Mouse (Mus musculus): ENCODE measurements around the gene Uba5.

The Uba5 gene

DNA sequence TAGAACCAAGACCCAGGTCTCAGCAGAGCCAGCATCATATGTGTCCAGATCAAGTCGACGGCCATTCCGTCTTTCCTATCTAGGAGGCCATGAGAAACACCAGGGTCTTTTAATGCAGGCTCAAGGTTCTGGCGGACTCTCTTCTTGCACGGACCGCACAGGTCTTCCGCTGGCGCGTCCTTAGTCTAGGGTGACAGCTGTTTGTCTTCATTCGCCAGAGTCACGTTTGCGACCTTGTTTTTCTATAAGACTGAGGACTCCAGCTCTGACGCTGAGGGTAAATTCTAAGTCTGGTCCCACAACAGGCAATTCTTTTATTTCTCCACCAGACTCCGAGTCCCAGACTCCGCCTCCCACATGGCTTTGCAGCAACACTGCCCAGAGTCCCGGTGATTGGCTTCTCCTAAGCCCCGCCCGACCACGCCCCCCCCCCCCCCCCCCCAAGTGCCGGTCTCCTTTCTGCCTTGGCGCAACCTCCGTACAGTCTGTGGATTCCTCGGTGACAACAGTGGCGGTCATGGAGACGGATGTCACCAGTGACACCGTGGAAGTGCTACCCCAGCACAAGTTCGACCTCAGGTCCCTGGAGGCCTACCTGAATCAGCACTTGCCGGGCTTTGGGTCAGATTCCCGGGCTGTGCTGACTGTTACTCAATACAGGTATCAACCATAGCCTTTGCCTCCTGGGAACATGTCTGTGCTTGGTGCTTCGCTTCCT lies 469 bp upstream of the Uba5 start, which contains the start of gene Acad11:
TSS of gene Acad11 (plus strand) at position 134 of the 718 bp plus-strand sequence.
- peak; percentile 99 for DNase-seq

DNA sequence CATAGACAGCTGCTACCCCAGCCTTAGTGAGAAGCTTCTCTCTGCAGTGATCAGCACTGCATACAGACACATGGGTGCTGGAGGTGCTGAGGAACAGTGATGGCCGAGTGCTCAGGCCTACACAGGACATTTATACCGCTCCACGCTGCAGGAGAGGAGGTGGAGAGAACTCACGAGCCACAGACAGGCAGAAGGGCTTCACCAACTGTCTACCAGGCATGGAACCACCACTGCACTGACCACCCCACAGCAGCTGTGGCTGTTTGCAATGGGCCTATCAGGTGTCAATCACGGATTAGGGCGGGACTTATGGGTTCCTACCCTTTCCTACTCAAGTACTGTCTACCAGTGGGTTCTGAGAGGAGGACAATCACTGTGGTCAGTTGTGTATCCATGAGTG lies 11.9 kb downstream of the Uba5 start:
- no peak for DNase-seq

DNA sequence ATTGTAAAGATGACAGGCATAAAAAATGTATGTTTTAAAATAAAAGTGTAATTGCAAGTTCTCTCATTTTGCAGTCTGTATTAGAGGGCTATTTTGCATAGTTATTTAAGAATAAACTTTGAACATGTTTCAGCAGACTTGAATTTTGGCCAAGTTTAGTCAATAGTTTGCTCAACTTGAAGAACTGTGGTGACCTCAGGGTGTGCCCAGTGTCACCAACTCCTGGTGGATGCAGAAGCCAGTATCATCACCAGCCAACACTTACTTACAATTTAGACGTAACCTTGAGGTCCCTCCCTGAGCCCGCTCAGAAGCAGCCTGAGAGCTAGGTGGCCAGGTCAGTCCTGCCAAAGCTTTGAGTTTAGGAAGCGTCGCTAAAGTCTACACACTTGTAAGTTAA lies 19.3 kb downstream of the Uba5 start:
- no peak for DNase-seq

DNA sequence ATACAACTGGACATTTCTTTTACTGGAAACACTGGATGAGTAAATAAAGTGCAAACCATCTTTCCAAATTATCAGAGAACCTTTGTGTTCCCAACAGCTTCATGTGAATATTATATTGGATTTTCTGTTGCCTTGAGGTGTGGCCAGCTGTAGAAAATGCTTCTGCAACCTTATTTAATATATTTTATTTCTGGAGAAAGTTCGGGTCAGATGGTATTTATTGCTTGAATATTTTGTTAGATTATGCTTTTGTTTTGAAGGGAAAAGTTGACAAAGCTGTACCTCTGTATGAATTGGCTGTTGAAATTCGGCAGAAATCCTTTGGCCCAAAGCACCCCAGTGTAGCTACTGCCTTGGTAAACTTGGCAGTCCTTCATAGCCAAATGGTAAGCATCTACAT lies 22.6 kb downstream of the Uba5 start, which contains the start of gene Gm28305:
TSS of gene Gm28305 (plus strand) at position 301 of the 400 bp plus-strand sequence.
- DNase-seq, result no peak

DNA sequence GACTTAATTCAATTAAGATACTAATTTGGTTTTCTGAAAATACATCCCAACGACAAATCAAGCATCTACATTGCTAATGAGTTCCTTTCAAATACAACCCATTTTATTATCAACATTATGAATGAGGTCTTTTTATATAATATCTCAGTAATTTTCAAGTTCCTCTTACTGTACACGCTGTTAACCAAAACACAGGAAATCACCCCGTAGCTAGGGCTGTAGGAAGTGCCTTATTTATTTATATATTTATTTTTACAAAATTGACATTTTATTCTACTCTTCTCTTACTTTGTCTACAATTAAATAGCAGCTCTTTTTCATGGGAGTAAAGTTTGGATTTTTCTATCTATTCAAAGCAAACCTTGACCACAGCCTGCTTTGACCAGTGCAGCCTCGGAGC lies 23.2 kb downstream of the Uba5 start:
- no peak for DNase-seq

DNA sequence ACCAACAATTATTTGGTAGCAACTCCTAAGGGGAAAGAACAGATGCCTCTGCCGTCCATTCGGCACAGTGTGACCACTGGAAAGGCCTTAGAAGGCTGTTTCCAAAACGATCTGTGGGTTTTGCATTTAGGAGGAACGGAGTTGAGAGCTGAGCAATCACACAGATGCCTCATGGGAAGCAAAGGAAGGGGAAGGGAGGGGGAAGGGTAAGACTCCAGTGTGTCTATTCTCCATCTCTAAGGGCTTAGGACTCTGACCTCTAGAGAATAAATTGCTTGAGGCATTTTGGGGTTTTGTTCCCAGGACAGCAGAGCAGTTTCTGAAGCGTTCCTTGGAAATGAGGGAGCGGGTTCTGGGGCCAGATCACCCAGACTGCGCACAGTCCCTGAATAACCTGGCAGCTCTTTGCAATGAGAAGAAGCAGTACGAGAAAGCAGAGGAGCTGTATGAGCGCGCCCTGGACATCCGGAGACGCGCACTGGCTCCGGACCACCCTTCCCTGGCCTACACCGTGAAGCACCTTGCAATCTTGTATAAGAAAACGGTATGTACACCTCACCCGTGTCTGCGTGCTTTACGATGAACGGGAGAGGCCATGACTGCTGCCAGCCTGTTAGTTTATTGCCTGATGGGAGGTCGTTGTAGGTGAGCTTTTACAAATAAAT lies 23.8 kb downstream of the Uba5 start:
- peak; percentile 84 for DNase-seq

DNA sequence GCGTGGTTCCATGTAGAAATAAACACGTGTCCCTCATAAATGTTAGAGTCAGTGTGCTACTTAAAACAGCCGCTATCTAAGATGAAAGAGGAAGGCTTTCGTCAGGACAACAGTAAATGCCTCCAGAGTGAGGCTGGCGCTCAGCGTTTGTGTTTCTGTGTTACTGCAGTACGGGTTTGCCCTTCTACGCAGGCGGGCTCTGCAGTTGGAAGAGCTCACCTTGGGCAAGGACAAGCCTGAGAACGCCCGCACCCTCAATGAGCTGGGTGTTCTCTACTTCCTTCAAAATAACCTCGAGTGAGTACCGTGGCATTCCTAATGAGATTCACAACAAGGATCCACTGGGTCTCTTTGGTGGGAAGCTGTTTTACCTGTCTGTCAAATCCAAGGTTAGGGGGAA lies 24.7 kb downstream of the Uba5 start:
- peak; percentile 77 for DNase-seq

DNA sequence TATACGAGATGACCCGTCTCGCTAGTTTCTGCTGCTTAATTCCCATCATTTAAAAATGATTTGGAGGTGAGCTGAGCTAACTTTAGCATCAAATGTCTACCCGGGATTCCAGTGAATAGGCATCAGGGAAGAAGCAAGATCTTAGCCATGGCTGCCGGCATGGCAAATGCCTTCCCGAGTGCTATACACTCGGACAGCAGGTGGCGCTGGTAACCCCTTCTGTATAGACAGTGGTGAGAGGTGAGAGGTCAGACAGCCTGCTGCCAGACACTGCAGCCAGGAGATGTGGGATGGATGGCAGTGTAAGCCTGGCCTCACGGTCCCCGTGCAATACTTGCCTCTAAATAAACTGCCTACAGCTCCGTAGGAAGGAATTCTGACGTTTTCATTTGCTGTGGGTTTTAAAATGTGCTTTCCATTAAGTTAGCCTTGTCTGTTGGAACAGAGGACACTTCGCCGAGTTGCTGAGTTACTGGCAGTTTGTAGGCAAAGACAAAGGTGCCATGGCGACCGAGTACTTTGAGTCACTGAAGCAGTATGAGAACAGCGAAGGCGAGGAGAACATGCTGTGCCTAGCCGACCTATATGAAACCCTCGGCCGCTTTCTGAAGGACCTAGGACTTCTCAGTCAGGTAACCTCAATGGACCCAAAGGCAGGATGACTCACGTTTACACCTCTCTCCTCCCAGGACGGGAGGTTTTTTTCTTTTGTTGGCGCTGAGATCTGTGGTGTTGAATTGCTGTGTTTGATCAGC lies 27.5 kb downstream of the Uba5 start:
- DNase-seq, result peak; percentile 93

DNA sequence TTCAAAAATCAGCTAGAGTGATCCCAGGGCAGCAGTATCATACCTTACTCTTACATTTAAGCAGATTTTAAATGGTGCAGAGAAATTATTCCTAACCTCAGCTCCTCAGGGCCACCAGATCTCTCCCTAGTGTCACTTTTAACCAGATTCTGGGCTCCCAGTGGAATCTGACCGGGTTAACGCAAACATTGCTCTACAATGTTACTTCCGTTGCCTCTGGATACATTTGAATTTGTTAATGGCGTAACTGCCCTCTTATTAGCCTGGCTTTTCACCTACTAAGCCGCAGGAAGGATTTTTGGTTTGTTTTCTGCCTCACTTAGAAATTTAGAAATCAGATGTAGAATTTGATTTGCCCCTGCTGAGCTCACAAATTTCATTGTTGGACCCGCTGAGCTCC lies 28.2 kb downstream of the Uba5 start:
- DNase-seq, result peak; percentile 56

DNA sequence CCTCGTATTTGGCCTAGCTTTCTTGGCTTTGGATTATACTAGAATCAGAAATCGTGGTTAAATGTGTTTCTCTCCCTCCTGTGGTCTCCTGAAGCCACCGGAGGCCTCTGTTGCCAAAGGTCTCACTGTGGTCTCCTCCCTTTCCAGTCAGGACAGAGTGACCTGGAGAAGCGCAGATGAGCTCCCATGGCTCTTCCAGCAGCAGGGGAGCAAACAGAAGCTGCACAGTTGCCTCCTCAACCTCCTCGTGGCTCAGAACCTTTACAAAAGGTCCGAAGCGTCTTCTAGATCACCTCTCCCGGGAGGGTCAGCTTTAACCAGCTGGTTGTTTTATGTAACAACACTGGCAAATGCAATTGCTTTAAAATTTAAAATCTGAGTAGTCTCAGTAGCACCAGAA lies 28.7 kb downstream of the Uba5 start:
- peak; percentile 51 for DNase-seq

DNA sequence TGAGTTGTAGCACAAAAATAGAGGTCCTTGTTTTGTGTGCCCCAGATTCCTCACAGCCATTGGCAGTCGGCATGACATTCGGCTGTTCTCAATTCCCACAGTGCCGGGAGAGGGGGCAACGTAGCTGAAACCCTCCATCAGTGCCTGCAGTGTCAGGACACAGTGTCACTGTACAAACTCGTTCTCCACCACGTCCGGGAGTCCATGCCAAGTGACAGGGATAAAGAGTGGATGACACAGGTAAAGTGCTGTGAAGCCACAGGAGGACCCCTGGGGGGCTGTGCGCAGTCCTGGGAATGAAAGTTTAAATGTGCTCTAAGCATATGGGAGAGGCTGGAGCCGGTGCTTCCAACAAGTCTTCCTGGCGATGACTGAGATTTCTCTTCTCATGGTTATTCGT lies 33.1 kb downstream of the Uba5 start:
- DNase-seq, result peak; percentile 74

DNA sequence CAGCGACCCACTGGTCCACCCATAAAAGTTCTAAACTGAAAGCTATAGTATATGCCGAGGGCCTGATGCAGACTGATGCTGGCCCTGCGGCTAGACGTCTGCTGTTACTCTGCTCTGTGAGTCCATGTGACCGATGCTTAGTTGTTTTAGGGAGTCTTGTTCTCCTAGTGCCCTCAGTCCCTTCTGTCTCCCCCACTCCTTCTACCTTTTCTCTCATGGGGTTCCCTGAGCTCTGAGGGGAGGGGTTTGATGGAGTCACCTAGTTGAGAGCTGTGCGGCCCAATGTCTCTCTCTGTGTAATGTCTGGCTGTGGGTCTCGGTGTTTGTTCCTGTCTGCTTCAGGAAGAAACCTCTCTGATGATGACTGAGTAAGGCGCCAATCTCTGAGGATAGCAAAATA lies 35.7 kb downstream of the Uba5 start:
- peak; percentile 80 for DNase-seq

DNA sequence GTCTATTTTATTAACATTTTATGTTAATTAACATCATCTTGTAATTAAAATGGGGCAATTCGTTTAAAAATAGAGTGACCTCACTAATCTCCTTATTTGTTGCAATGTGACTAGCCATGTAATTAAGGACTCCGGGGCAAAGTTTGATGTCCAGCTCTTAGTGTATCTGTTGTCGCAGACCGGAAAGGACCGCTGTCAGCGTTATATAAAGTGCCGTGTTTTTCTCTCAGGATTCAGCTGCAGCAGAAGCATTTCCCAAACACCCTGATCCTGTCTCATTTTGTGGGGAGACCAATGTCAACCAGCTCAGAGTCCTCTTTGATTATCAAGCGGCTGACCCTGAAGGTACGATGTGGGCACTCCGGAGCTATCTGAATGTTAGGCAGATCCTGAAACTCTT lies 41.9 kb downstream of the Uba5 start:
- DNase-seq, result peak; percentile 55

DNA sequence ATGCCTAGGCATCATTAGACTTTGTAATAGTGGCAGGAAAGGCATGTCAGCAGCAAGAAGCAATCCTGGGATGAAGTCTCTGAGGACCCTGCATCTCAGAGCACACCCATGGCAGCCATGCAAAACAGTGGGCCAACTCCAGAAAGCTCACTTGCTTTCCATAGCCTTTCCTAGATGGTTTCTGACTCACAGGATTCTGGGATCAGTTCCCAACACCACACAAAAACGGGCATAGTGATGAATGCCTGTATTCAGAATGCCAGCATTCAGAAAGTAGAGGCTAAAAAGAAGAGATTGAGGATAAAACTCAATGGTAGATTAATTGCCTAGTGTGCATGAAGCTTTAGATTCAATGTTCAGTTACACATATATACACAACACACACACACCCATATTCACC lies 48.4 kb downstream of the Uba5 start:
- DNase-seq, result peak; percentile 54

DNA sequence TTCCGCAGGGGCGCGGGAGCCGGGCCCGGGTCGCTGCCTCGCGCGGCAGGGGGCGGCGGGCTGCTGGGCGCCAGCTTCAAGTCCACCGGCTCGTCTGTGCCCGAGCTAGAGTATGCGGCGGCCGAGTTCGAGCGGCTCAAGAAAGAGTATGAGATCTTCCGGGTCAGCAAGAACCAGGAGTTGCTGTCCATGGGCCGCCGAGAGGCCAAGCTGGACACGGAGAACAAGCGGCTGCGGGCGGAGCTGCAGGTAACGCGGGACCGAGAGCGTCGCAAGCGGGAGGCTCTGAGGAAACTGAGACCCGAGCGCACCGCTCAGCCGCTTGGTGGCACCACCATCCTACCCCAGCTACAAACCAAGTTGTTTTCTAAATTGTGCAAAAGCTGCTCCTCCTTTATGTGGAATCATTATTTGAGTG lies 60.0 kb downstream of the Uba5 start:
- no peak for DNase-seq

DNA sequence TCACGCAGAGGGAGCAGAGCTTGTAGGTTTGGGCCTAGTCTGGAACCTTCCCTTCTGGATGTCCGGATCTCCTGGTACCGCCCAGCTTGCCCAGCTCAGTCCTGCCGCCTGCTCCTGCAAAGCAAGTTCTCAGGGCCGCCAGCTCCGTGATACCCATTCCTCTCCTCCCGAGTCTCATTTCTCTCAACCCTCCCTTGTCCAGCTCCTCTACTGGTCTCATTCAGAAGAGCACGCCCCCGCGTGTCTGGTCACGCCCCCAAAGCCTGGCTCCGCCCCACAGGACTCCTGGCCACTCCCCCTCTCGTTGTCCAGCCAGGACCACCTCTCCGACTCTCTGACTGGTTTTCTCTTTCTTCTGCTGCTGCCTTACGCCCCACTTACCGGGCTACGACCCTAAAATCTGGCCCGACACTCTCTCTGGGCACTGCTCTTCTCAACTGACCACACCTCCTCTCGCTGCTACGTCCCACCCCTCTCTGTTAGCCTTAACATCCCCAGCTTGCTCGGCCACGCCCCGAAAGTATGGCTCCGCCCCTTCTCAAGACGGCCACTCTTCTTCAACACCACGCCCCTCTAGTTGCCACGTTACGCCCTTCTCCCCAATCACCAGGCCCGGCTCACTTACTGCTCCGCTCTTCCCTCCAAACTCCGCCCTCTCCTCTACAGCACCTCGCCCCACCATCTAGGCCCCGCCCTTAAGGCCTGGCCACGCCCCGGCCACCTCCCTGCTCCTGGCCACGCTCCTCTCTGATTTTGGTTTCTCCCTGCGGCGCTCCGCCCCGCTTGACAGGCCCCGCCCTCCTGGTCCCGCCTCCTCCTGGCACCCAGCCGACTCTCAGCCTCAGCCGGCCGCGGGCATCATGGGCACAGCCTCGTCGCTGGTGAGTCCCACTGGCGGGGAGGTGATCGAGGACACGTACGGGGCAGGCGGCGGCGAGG lies 60.7 kb downstream of the Uba5 start, which contains the start of gene Nphp3:
TSS of gene Nphp3 (plus strand) at position 624 of the 939 bp plus-strand sequence.
- DNase-seq, result peak; percentile 100

DNA sequence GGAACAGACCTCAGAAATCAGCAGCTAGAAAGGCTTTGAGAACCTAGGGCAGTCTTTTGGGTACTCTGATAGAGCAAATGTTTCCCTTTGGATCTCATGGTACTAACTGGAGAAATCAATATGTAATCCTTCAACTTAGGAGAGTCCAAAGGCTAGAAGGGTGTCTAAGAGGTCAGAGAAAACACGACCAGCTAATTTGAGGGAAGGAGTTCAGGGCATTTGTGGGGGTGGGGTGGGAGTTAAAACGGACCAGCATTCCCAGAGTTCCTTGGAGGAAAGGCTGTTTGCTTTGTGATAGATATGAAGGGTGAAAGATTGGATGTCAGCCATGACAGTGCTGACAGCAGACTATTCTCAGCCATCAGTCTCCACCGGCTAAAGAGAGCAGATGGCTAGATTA lies 62.3 kb downstream of the Uba5 start:
- no peak for DNase-seq

All from heart, adult 11 months (tissue).